9 mouse cellular contexts compared by ENCODE assay signal in the genomic region with DNA sequence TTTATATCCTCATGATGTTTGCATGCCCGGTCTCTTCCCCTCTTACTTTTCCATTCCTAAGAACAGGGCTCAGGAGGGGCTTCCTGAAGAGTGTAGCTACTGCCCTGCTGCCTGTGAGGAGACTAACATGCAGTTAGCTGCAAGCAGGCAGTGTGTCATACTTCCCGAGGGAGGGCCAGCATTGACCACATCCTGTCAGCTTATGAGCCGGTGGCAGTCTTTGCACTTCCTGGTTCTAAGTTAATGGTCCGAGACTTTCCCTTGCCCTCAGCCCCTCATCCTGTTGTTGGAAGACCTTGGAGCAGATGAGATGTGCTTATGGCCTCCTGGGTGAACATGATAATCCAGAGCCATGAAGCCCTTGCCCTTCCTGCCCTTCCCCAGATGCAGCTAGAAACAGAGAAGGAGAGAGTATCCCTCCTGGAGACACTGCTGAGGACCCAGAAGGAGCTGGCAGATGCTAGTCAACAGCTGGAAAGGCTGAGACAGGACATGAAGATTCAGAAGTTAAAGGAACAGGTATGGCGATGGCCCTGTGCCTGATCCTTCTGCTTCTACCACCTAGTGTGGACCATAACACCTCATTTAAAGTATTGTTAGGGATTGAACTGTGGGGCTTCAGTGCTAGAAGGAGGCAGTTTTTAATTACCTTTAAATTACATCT. TPM values are rescaled to one million over a fixed set of nuclear protein-coding genes. Genes with fewer than 3 reads are reported as not detected.
DNase-seq lines count a peak whose midpoint lies in the region; ATAC-seq and TF ChIP-seq lines count a peak whose summit lies in the region.
"Had no signal": no experiment of that assay in that cellular context is flagged by ENCODE, and none has a peak within 500 bp of the region (broad histone marks: within the 10 kb centered on the region; RNA-seq: fewer than 3 reads in every experiment).

No protein-coding gene starts in this region.

- no peak for TF ChIP-seq CTCF in heart, postnatal 0 days (IDR thresholded peaks at IDR 0.05; ENCODE audit: low read depth)

- H3K4me2 ChIP-seq in heart, postnatal 0 days (ENCODE audit: low read depth, low read length) = peak overlapping the region; percentile 6; the same call in 1 of the 2 replicates
- peak overlapping the region; percentile 11; the same call in 1 of the 2 replicates for H3K4me2 ChIP-seq in liver, embryonic 16.5 days (ENCODE audit: low read depth, low read length)
- H3K4me2 ChIP-seq: embryonic facial prominence, embryonic 15.5 days; neural tube, embryonic 13.5 days had no signal

- peaks cover 80% of the 10 kb centered on the region for H3K36me3 ChIP-seq in heart, postnatal 0 days (replicated peaks; ENCODE audit: control insufficient read depth, insufficient read depth, low read length)
- H3K36me3 ChIP-seq in liver, embryonic 16.5 days (ENCODE audit: control insufficient read depth, insufficient read depth) = peaks cover 18% of the 10 kb centered on the region

- H3K27ac ChIP-seq in heart, postnatal 0 days (ENCODE audit: low read depth) = peak overlapping the region; percentile 52
- H3K27ac ChIP-seq in liver, embryonic 16.5 days (ENCODE audit: low read length) = peak overlapping the region; percentile 47
- H3K27ac ChIP-seq: embryonic facial prominence, embryonic 15.5 days; neural tube, embryonic 13.5 days had no signal

- DNase-seq in heart, postnatal 0 days (ENCODE audit: low spot score) = peak; percentile 25
- DNase-seq in spleen, postnatal 36 days (ENCODE audit: low spot score in 2 of 2) = peak; percentile 82 to 83
- no peak for DNase-seq in embryo, embryonic 11 days
- DNase-seq in cerebellum, adult 9-11 months = no peak

- TF ChIP-seq EP300 in heart, postnatal 0 days (IDR thresholded peaks at IDR 0.05; ENCODE audit: low read depth) = no peak

- no peak overlapping the region for H3K4me3 ChIP-seq in heart, postnatal 0 days (ENCODE audit: low read depth, low read length)
- peak overlapping the region; percentile 18; the same call in 1 of the 2 replicates for H3K4me3 ChIP-seq in liver, embryonic 16.5 days (ENCODE audit: low read depth, low read length)
- H3K4me3 ChIP-seq: embryonic facial prominence, embryonic 15.5 days; neural tube, embryonic 13.5 days had no signal

- 60% methylated on average over 5 of the region's 5 CpGs for WGBS in heart, postnatal 0 days
- WGBS in liver, embryonic 16.5 days (ENCODE audit: insufficient replicate concordance) = 33% methylated on average over 5 of the region's 5 CpGs

- H3K4me1 ChIP-seq in heart, postnatal 0 days (ENCODE audit: control insufficient read depth, insufficient read depth) = no peaks in the 10 kb centered on the region
- H3K4me1 ChIP-seq in liver, embryonic 16.5 days (ENCODE audit: control insufficient read depth, low read depth, low read length) = no peaks in the 10 kb centered on the region
- H3K4me1 ChIP-seq: embryonic facial prominence, embryonic 15.5 days; neural tube, embryonic 13.5 days had no signal

- no peaks in the 10 kb centered on the region for H3K27me3 ChIP-seq in heart, postnatal 0 days (ENCODE audit: control insufficient read depth, insufficient read depth, low read length)
- no peaks in the 10 kb centered on the region for H3K27me3 ChIP-seq in liver, embryonic 16.5 days (ENCODE audit: control insufficient read depth, insufficient read depth, low read depth, low read length)
- H3K27me3 ChIP-seq: embryonic facial prominence, embryonic 15.5 days; neural tube, embryonic 13.5 days had no signal

- ATAC-seq in activated CD4-positive, CD25-positive, alpha-beta regulatory T cell, adult 4 months = peak; percentile 98
- ATAC-seq in heart, postnatal 0 days (ENCODE audit: insufficient read depth, low read depth) = peak; percentile 74
- peak; percentile 39; the same call in 1 of the 2 replicates for ATAC-seq in liver, embryonic 16.5 days (ENCODE audit: low read depth)
- no peak for ATAC-seq in erythroid progenitor cell, adult 5-6 weeks (replicated peaks; ENCODE audit: low FRiP score, poor library complexity, severe bottlenecking)

- H3K9me3 ChIP-seq in heart, postnatal 0 days (replicated peaks; ENCODE audit: control insufficient read depth, low read length) = no peaks in the 10 kb centered on the region
- H3K9me3 ChIP-seq in liver, embryonic 16.5 days (replicated peaks; ENCODE audit: control insufficient read depth, low read length) = no peaks in the 10 kb centered on the region
- H3K9me3 ChIP-seq: embryonic facial prominence, embryonic 15.5 days; neural tube, embryonic 13.5 days had no signal

- H3K9ac ChIP-seq in heart, postnatal 0 days (replicated peaks; ENCODE audit: low read depth, low read length) = no peak overlapping the region
- H3K9ac ChIP-seq in liver, embryonic 16.5 days (ENCODE audit: low read depth, low read length) = no peak overlapping the region
- H3K9ac ChIP-seq: embryonic facial prominence, embryonic 15.5 days; neural tube, embryonic 13.5 days had no signal

RNA-seq across cellular contexts. Expression of gene Cep250, which starts 23.2 kb away (rescaled TPM):
- polyA plus RNA-seq in activated CD4-positive, CD25-positive, alpha-beta regulatory T cell, adult 4 months (2017; shearing (Covaris generic)) = 10 to 100 TPM; 44.8 to 51.3 TPM
- 3.7 and 9.8 TPM in 2 replicates for total RNA-seq in heart, postnatal 0 days (2014; rRNA removed; ENCODE audit: low replicate concordance)
- 3.6 and 4.0 TPM in 2 replicates for polyA plus RNA-seq in heart, postnatal 0 days (2015; fragmentation: Nextera tagmentation; extraction: Ambion mirVana)
- 6.6 and 7.0 TPM in 2 replicates for polyA plus RNA-seq in liver, embryonic 16.5 days (2015; fragmentation: Nextera tagmentation; extraction: Ambion mirVana)
- 4.2 and 32.4 TPM in 2 replicates for total RNA-seq in erythroid progenitor cell, adult 5-6 weeks (2015; ENCODE audit: low replicate concordance)
- 18.5 and 19.2 TPM in 2 replicates for total RNA-seq in erythroid progenitor cell, adult 5-6 weeks (2017; ENCODE audit: low replicate concordance)

RNA-seq across cellular contexts. Expression of gene 6430550D23Rik, which starts 28.3 kb away (rescaled TPM):
- polyA plus RNA-seq in activated CD4-positive, CD25-positive, alpha-beta regulatory T cell, adult 4 months (2017; shearing (Covaris generic)) = 1 to 10 TPM; 1.6 TPM
- 0.04 and 0.58 TPM in 2 replicates for total RNA-seq in heart, postnatal 0 days (2014; rRNA removed; ENCODE audit: low replicate concordance)
- polyA plus RNA-seq in heart, postnatal 0 days (2015; fragmentation: Nextera tagmentation; extraction: Ambion mirVana) = 0.10 and 0.65 TPM in 2 replicates
- 0.54 and 0.98 TPM in 2 replicates for polyA plus RNA-seq in liver, embryonic 16.5 days (2015; fragmentation: Nextera tagmentation; extraction: Ambion mirVana)
- total RNA-seq in erythroid progenitor cell, adult 5-6 weeks (2015; ENCODE audit: low replicate concordance) = not detected in 2 replicates
- 0.26 TPM in 1 of 2 replicates, not detected in the other for total RNA-seq in erythroid progenitor cell, adult 5-6 weeks (2017; ENCODE audit: low replicate concordance)

RNA-seq across cellular contexts. Expression of gene Ergic3, which starts 28.4 kb away (rescaled TPM):
- 100 to 1,000 TPM; 113 to 142 TPM for polyA plus RNA-seq in activated CD4-positive, CD25-positive, alpha-beta regulatory T cell, adult 4 months (2017; shearing (Covaris generic))
- total RNA-seq in heart, postnatal 0 days (2014; rRNA removed; ENCODE audit: low replicate concordance) = 73.9 and 94.5 TPM in 2 replicates
- polyA plus RNA-seq in heart, postnatal 0 days (2015; fragmentation: Nextera tagmentation; extraction: Ambion mirVana) = 99.5 and 100 TPM in 2 replicates
- polyA plus RNA-seq in liver, embryonic 16.5 days (2015; fragmentation: Nextera tagmentation; extraction: Ambion mirVana) = 93.2 and 93.9 TPM in 2 replicates
- total RNA-seq in erythroid progenitor cell, adult 5-6 weeks (2015; ENCODE audit: low replicate concordance) = 59.5 and 136 TPM in 2 replicates
- 18.6 and 22.6 TPM in 2 replicates for total RNA-seq in erythroid progenitor cell, adult 5-6 weeks (2017; ENCODE audit: low replicate concordance)

RNA-seq across cellular contexts. Expression of gene Gdf5, which starts 34.3 kb away (rescaled TPM):
- polyA plus RNA-seq in activated CD4-positive, CD25-positive, alpha-beta regulatory T cell, adult 4 months (2017; shearing (Covaris generic)) = not detected
- 0.84 TPM in 1 of 2 replicates, not detected in the other for total RNA-seq in heart, postnatal 0 days (2014; rRNA removed; ENCODE audit: low replicate concordance)
- polyA plus RNA-seq in heart, postnatal 0 days (2015; fragmentation: Nextera tagmentation; extraction: Ambion mirVana) = 0.10 and 0.22 TPM in 2 replicates
- not detected in 2 replicates for polyA plus RNA-seq in liver, embryonic 16.5 days (2015; fragmentation: Nextera tagmentation; extraction: Ambion mirVana)
- total RNA-seq in erythroid progenitor cell, adult 5-6 weeks (2015; ENCODE audit: low replicate concordance) = not detected in 2 replicates
- not detected in 2 replicates for total RNA-seq in erythroid progenitor cell, adult 5-6 weeks (2017; ENCODE audit: low replicate concordance)

RNA-seq across cellular contexts. Expression of gene Gm15557, which starts 38.9 kb away (rescaled TPM):
- polyA plus RNA-seq in activated CD4-positive, CD25-positive, alpha-beta regulatory T cell, adult 4 months (2017; shearing (Covaris generic)) = not detected
- total RNA-seq in heart, postnatal 0 days (2014; rRNA removed; ENCODE audit: low replicate concordance) = not detected in 2 replicates
- polyA plus RNA-seq in heart, postnatal 0 days (2015; fragmentation: Nextera tagmentation; extraction: Ambion mirVana) = not detected in 2 replicates
- polyA plus RNA-seq in liver, embryonic 16.5 days (2015; fragmentation: Nextera tagmentation; extraction: Ambion mirVana) = not detected in 2 replicates
- total RNA-seq in erythroid progenitor cell, adult 5-6 weeks (2015; ENCODE audit: low replicate concordance) = not detected in 2 replicates
- not detected in 2 replicates for total RNA-seq in erythroid progenitor cell, adult 5-6 weeks (2017; ENCODE audit: low replicate concordance)
- polyA plus RNA-seq: neural tube, embryonic 13.5 days had no signal

Comparison
In these comparisons a context has a peak if more than half of its experiments do, and no peak if none do; other contexts are left out.
1. DNase-seq: peak in heart, postnatal 0 days (single experiment) and spleen, postnatal 36 days (2 of 2); none in embryo, embryonic 11 days (single experiment) and cerebellum, adult 9-11 months (single experiment).